Mouse (Mus musculus): ENCODE results near the gene H2-T24. TPM values are rescaled to one million over a fixed set of nuclear protein-coding genes. Genes with fewer than 3 reads are reported as not detected.
"Not testable (repeated sequence)": the region's sequence is repeated elsewhere in the genome, so short reads cannot be mapped to it uniquely, and the experiment has no call there.

H2-T24 gene
- total RNA-seq (2014; fragmentation: Nextera tagmentation) (6.8 and 10.1 TPM in 2 replicates), total RNA-seq (2017) (25.5 and 35.1 TPM in 2 replicates)

- ATAC-seq (replicated peaks; ENCODE audit: low FRiP score, low TSS enrichment, poor library complexity, severe bottlenecking): peak; percentile 78
Observed at GRCm38 (mm10) chr17:36020191-36021073, at the start of gene H2-T24. H2-T24 (minus strand) TSS chr17:36020560.

GRCm38 (mm10) chr17:36060829-36061228, 40.5 kb upstream of the H2-T24 start:
- ATAC-seq (replicated peaks; ENCODE audit: low FRiP score, low TSS enrichment, poor library complexity, severe bottlenecking): peak; percentile 66

GRCm38 (mm10) chr17:36058362-36058761, 38.0 kb upstream of the H2-T24 start, which contains the start of gene Gm11127:
Gm11127 (minus strand) TSS chr17:36058371.
- not testable (repeated sequence) for ATAC-seq (replicated peaks; ENCODE audit: low FRiP score, low TSS enrichment, poor library complexity, severe bottlenecking)

- not testable (repeated sequence) for ATAC-seq (replicated peaks; ENCODE audit: low FRiP score, low TSS enrichment, poor library complexity, severe bottlenecking)
Observed at GRCm38 (mm10) chr17:36057927-36058326, 37.6 kb upstream of the H2-T24 start.

GRCm38 (mm10) chr17:36043286-36043685, 22.9 kb upstream of the H2-T24 start:
- no peak for ATAC-seq (replicated peaks; ENCODE audit: low FRiP score, low TSS enrichment, poor library complexity, severe bottlenecking)

GRCm38 (mm10) chr17:36042610-36043169, 22.3 kb upstream of the H2-T24 start, which contains the start of the genes H2-T22 and Gm6034:
H2-T22 (minus strand) TSS chr17:36042747.
Gm6034 (plus strand) TSS chr17:36042961.
- ATAC-seq (replicated peaks; ENCODE audit: low FRiP score, low TSS enrichment, poor library complexity, severe bottlenecking): peak; percentile 93

- peak; percentile 58 for ATAC-seq (replicated peaks; ENCODE audit: low FRiP score, low TSS enrichment, poor library complexity, severe bottlenecking)
Observed at GRCm38 (mm10) chr17:36042055-36042454, 21.7 kb upstream of the H2-T24 start.

- ATAC-seq (replicated peaks; ENCODE audit: low FRiP score, low TSS enrichment, poor library complexity, severe bottlenecking): not testable (repeated sequence)
Observed at GRCm38 (mm10) chr17:36040604-36041003, 20.2 kb upstream of the H2-T24 start.

- not testable (repeated sequence) for ATAC-seq (replicated peaks; ENCODE audit: low FRiP score, low TSS enrichment, poor library complexity, severe bottlenecking)
Observed at GRCm38 (mm10) chr17:36036126-36036525, 15.8 kb upstream of the H2-T24 start.

GRCm38 (mm10) chr17:36035010-36035638, 14.8 kb upstream of the H2-T24 start:
- ATAC-seq (replicated peaks; ENCODE audit: low FRiP score, low TSS enrichment, poor library complexity, severe bottlenecking): peak; percentile 58

GRCm38 (mm10) chr17:36034524-36034923, 14.2 kb upstream of the H2-T24 start:
- not testable (repeated sequence) for ATAC-seq (replicated peaks; ENCODE audit: low FRiP score, low TSS enrichment, poor library complexity, severe bottlenecking)

GRCm38 (mm10) chr17:36032351-36032875, 12.1 kb upstream of the H2-T24 start, which contains the start of gene H2-T23:
H2-T23 (minus strand) TSS chr17:36032855.
- peak; percentile 71 for ATAC-seq (replicated peaks; ENCODE audit: low FRiP score, low TSS enrichment, poor library complexity, severe bottlenecking)

GRCm38 (mm10) chr17:36031583-36032331, 11.4 kb upstream of the H2-T24 start:
- ATAC-seq (replicated peaks; ENCODE audit: low FRiP score, low TSS enrichment, poor library complexity, severe bottlenecking): peak; percentile 77

GRCm38 (mm10) chr17:36030703-36031582, 10.6 kb upstream of the H2-T24 start:
- ATAC-seq (replicated peaks; ENCODE audit: low FRiP score, low TSS enrichment, poor library complexity, severe bottlenecking): not testable (repeated sequence)

- peak; percentile 80 for ATAC-seq (replicated peaks; ENCODE audit: low FRiP score, low TSS enrichment, poor library complexity, severe bottlenecking)
Observed at GRCm38 (mm10) chr17:36030046-36030702, 9.8 kb upstream of the H2-T24 start.

- no peak for ATAC-seq (replicated peaks; ENCODE audit: low FRiP score, low TSS enrichment, poor library complexity, severe bottlenecking)
Observed at GRCm38 (mm10) chr17:36028879-36029619, 8.7 kb upstream of the H2-T24 start.

GRCm38 (mm10) chr17:36027663-36028062, 7.3 kb upstream of the H2-T24 start:
- ATAC-seq (replicated peaks; ENCODE audit: low FRiP score, low TSS enrichment, poor library complexity, severe bottlenecking): no peak
